Mouse (Mus musculus) liver (tissue): Measurements from ENCODE around the gene Mmp7.

ENCODE experiments used
- DNase-seq: peaks from one replicate; pipeline ENCODE4 v3.0.0-alpha.2; 2020; ENCODE audit warnings: mixed read lengths

Gene Mmp7

GRCm38 (mm10) chr9:7691790-7692189 lies at the start of gene Mmp7:
Gene Mmp7 (plus strand): TSS chr9:7692090.
- no peak for DNase-seq

DNA sequence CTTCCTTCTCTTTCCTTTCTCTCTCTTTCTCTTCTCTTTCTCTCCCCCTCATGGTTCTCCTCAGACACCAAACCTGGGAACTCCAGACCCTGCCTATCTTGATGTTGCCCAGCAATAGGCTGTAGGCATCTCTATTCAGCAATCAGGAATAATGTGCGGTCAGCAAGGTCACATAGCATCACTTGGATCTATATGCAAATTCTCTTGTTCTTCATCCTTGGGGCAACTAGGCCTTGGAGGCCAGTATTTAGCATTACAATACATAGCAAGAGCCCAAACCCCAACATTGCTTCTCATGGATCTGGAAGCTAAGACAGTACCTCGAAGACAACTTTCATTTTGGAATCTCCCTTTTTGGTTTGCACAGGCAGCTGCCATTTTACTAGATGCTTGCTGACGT lies 44.0 kb upstream of the Mmp7 start:
- DNase-seq: no peak

DNA sequence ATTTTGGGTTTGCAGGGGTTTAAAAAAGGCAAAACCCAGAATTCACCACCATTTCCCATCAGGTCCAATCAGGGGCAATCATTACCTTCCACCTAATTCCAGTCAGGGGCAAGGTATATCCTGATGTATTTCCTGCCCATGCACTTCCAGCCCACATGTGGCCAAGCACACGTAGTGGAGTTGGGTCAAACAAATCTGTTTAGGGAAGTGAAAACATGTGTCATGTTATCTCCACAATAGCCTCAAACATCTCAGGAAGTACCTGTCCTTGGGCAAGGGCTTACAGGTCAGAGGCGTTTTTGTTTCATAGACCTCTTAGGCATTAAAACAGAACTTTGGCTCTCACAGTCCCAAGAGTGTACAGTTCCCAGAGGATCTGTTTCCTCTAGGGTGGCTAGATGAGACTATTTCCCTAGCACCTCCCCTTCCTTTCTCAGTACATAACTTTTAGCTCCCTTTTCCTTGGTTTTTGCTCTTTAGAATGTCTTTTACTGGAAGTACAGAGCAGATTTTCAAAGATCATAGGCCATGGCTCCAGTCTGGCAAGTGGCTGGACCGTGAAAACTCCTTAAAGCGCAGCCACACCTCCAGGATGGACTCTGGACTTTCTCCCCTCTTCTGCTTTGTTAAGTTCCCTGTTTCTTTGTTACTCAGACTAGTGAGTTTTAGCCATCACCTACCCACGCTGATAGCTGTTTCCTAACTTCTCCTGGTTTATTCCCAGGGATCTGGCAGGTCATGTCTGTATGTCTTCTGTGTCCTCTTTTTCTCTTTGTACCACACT lies 41.3 kb upstream of the Mmp7 start:
- no peak for DNase-seq

- no peak for DNase-seq
These were observed 39.4 kb upstream of the Mmp7 start for GRCm38 (mm10) chr9:7652351-7653085.

DNA sequence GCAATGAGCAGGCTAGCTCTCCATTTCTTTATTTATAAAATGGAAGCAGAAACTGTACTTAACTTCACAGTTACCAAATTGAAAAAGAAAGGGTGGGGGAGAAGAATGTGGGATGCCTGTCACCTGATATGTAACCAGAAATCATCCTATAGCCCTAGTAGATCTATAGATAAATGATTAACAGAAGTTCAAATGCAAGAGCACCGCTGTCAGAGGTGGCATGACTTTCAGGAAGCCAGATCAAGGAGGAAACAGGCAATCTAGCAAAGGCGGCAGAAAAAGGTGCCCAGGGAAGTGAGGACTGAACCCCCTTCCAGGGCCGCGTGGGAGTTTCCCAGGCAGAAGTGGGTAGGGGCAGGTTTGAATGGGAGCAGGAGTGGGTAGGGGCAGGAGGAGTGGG lies 33.9 kb upstream of the Mmp7 start:
- DNase-seq: no peak

GRCm38 (mm10) chr9:7659469-7660020 lies 32.3 kb upstream of the Mmp7 start:
- DNase-seq: no peak

DNA sequence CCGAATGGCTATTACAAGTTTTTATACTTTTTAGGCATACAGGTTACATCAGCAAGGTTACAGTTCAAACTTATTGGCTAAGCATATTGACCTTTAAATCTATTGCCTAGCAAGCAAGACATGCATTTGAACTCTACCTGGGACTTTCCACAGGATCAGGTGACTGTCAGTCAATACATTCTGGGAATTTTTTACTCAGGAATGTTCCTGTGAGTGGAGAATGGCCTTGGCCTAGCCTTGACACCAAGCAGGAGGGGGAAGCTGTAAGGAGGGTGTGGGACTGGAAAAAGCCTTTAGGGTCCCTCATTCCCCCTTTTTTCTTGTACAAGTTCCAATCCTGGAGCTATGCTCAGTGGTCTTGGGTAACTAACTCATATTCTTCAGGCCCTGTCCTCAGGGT lies 30.5 kb upstream of the Mmp7 start:
- no peak for DNase-seq

DNA sequence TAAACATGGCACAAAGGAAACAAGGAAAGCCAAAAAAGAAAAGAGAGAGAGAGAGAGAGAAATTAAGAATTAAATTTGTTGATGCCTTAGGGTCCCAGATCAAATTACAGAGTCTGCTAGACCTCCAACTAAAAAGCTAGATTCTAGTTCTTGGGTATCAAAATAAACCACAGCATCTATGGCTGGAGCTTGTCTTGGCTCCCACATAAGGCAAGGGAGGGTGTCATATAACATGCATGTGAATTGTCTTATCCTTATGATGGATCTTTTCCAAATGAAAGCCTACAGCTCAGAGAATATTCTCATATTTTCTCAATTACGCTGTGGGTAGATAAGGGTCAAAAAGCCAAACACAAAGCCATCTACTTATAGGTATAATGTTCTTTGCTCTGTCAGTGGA lies 22.2 kb upstream of the Mmp7 start:
- no peak for DNase-seq

DNA sequence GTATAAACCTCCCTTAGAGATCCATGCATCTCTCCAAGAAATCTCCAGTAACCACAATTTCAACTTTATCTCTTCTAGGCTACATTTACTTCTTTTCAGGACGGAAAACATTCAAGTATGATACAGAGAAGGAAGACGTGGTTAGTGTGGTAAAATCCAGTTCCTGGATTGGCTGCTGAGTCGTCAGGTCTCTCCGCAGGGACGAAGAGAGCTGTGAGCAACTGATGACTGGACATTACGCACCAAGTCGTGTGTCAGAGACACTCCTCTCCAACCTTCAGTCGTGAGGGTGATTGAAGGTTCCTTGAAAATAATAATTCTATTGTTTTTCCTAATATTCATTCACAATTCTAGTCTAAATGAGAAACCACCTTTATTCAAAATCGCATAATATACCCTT lies 18.9 kb upstream of the Mmp7 start:
- DNase-seq: no peak

- no peak for DNase-seq
These were observed 13.6 kb upstream of the Mmp7 start for GRCm38 (mm10) chr9:7678154-7678837.

DNA sequence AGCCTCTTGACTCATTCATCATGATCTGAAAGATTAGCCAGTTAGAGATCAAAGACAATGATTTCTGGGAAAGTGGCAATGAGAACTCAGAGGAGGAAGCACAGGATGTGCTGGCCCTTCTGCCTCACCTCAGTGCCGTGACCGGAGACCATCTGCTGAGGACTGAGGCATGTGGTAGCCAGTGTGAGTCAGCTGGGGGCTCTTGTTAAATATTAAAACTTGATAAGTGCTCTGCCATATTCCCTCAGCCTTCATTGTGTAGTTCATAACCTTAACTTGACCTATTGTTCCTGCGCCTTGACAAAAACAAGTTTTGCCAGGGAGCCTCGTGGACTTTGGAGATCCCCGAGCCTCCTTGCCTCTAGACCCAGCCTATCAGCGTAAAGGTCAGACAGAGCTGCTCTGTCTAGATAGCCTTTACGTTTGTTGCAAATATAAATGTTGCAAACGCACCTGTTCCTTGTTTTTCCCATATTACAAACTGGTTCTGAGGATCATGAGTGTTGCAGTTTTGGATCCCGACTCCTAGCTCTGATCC lies 9.7 kb upstream of the Mmp7 start:
- DNase-seq: no peak

DNA sequence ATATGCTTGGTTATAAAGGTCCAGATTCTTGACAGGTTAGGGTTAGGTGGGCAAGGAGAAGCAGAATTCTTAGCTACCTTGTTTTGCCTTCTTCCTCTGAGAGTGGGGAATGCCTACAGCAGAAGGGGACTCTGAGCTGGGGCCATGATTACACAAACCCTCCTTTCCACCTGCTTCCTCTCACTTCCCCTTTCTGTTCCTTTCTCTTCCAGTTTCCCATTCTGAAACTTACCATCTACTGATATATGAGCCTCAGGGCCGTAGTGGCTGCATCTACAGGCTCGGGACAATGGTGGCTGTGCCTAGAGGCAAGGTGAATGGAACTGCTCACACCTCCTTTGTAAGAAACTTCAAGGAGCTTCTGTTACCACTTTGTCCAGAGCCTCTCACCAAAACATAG lies 5.9 kb upstream of the Mmp7 start:
- DNase-seq: no peak

DNA sequence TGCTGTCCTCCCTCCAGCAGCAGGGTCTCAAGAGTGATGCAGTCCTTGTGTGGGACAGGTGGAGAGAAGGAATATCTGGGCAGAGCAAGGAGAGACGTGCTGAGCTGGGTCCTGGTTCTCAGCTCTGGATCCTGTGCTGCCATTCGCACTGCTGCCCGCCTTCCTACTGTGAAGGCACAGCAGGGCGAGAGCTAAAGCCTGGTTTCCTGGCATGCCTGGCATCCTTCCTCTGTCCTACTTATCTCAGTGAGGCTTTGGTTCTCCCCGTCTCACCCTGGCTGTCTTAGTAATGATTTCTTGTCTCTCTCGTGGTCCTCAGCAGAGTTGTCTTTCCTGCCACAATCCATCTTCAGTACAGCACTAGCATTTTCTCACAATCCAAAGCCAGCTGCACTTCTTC lies 2.1 kb upstream of the Mmp7 start:
- DNase-seq: no peak

- no peak for DNase-seq
These were observed 2.1 kb downstream of the Mmp7 start for GRCm38 (mm10) chr9:7693961-7694360.

DNA sequence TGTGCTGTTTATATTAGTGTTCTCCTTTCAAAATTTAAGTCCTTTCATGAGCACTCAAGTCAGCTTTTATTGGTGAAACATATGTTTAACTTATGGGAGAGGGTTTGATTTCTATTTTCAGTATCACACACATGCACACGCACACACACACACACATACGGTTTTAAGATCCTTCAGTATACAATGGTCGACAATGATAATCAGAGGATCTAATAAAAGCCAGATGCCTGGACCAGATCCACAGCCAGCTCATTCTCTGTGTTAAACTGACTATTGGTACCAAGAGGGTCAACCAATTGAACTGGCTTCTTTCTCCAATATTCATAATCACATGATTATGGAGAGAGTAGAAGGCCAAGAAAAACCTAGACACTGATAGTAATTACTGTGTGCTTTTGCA lies 3.8 kb downstream of the Mmp7 start:
- no peak for DNase-seq

DNA sequence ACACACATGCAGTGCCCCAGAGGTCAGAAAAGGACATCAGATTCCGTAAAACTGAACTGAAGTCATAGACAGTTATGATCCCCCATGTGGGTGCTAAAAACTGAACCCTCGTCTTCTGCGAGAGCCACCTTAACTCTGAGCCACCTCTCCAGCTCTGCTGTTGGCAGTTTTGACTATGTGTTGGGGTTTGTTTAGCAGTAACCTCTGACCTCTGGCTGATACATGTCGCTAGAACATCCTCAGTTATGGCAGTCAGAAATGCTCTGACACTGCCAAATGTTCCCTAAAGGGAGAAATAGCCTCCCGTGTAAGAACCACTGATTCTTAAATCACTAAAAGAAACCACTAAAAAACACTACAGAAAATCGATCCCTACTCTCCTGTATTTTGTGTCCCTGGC lies 16.8 kb downstream of the Mmp7 start:
- no peak for DNase-seq

DNA sequence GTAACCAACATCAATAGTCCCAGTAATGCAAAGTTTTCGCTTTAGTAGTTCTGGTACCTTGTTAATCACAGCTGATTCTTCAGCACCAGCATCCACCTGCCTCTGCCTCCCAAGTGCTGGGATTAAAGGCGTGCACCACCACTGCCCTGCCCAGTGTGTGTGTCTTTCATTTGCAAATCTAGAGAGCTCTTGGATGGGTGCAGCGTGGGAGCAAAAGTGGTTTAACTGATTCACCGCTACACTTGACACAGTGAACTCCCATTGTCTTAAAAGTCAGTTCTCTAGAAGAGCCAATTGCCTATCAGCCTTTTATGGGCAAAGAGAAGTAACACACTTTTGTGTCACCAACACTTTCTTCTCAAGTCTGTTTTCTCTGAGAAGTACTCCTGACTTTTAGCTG lies 19.3 kb downstream of the Mmp7 start:
- no peak for DNase-seq

DNA sequence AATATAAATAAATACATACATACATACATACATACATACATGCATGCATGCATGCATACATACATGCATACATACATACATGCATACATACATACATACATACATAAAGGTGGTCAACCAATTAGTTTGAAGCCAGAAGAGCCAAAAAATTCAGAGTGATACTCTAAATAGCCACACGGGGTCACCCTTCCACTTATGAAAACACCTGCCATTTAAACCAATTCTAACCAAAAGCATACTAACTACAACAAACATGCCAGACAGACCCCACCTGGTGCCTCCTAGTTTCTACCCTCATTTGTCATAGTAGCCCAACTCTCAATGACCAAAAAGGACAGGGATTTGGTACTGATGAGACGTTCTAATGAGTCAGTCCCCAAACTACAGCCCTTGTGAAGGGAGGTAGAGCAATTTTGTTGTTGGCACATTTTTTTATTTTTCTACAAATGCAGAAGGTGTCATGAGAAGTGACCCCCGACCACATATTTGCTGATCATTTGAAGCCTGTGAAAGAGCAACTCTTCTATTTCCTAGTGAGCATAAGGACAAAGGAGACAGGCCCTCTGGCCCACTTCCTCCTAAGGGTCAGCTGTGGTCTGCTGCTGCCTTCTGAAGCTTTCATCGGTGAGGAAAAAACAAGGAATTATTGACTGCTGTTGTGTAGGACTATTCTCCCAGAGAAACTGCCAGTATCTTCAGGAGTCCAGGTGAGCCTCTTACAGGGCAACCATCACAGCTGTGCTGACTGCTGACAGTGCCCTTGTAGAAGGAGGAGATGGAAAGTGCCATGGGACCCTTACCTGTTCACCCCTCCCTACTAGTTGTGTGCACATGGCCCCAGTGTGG lies 22.4 kb downstream of the Mmp7 start:
- DNase-seq: no peak

DNA sequence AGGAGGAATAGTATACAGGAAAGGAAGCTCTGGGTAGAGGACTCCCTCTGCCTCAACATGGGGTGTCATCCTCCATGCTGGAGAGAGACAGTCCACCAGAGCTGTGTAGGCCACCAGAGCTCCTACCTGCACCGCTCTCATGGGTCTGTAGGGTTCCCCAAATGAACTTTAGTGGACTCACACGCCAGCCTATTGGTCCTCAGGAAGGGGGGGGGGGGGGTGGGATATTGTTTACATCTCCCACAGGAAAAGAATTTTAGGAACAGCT lies 23.0 kb downstream of the Mmp7 start:
- no peak for DNase-seq

- DNase-seq: no peak
These were observed 29.7 kb downstream of the Mmp7 start for GRCm38 (mm10) chr9:7721543-7721942.

GRCm38 (mm10) chr9:7728997-7729396 lies 37.1 kb downstream of the Mmp7 start:
- DNase-seq: no peak

DNA sequence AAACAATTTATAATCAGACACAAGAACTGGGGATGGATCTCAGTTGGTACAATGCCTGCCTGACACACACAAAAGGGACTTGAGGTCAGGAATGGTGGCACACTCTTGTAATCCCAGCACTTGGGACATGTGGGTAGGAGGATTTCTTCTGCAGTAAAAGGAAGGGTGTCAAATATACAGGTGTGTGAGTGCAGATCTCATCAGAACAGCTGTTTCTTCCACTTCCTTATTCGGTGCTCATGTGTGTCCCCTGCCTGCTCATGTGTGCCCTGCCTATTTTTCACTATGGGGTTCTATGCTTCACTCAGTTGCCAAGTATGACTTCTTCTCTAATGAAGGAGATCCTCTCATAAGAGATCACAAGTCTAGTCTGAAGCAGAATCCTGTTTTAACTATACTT lies 50.8 kb downstream of the Mmp7 start:
- no peak for DNase-seq

DNA sequence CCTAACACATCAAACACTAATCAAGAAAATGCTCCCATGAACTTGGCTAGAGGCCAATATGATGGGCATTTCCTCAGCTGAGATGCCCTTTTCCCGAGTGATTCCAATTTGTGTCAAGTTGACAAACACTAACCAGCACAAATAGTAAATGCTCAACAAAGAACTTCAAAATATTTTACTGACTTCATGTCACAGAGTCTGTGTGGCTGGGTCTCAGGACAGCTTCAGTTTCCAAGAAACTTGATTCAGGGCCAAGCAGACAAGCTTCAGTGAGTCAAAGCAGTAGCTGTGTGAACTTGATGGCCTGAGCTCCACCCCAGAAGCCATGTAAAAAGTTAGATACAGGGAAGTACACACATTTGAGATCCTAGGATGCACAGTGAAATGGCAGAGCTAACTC lies 52.3 kb downstream of the Mmp7 start:
- no peak for DNase-seq
